Mouse (Mus musculus) CH12.LX (cell line): ENCODE data around the gene Pold1. TPM values are rescaled to one million over a fixed set of nuclear protein-coding genes. Genes with fewer than 3 reads are reported as not detected.

ENCODE experiments used
- DNase-seq: peaks from one replicate; pipeline ENCODE4 v3.0.0-alpha.2; 2013; ENCODE audit errors: extremely low read depth
- H3K27ac ChIP-seq: 2 replicates; pipeline ENCODE4 v1.5.1; 2012; ENCODE audit warnings: low read depth, mild to moderate bottlenecking, control low read depth, moderate library complexity; ENCODE audit not compliant: insufficient read depth
- H3K27me3 ChIP-seq: replicated peaks from 2 replicates; pipeline ENCODE3; 2012; ENCODE audit warnings: inconsistent platforms
- H3K36me3 ChIP-seq, 2 experiments: replicated peaks in 1 of 2; 2 replicates each; pipeline versions ENCODE3 to v1.6.1; 2012; ENCODE audit warnings: inconsistent platforms in 1 of 2, low read length in 1 of 2, mild to moderate bottlenecking in 1 of 2, mixed read lengths in 1 of 2, moderate library complexity in 1 of 2; ENCODE audit not compliant: control insufficient read depth in 1 of 2, insufficient read depth in 1 of 2
- H3K4me1 ChIP-seq, 2 experiments: 2 replicates each; pipeline ENCODE4 v1.6.1; 2012; ENCODE audit warnings: inconsistent platforms in 1 of 2, moderate library complexity in 1 of 2; ENCODE audit not compliant: insufficient read depth in 2 of 2, control insufficient read depth in 1 of 2
- H3K4me2 ChIP-seq: 2 replicates; pipeline ENCODE4 v1.6.1; 2012; ENCODE audit warnings: low read depth, mild to moderate bottlenecking, control low read depth; ENCODE audit not compliant: poor library complexity, insufficient read depth, severe bottlenecking
- H3K4me3 ChIP-seq, 3 experiments: fragments of 150-350 bp in 1 of 3; sonication (generic) in 1 of 3; replicated peaks in 1 of 3; 2 replicates each; pipeline versions ENCODE3 to v1.5.1; 2011 to 2012; ENCODE audit warnings: low read depth in 2 of 3, low read length in 2 of 3, mild to moderate bottlenecking in 2 of 3, moderate library complexity in 2 of 3, control low read depth in 1 of 3, improper control_type of control experiment in 1 of 3, inconsistent platforms in 1 of 3, mixed read lengths in 1 of 3; ENCODE audit not compliant: poor library complexity in 1 of 3
- H3K79me2 ChIP-seq: replicated peaks from 2 replicates; pipeline ENCODE4 v1.6.1; 2012; ENCODE audit warnings: mild to moderate bottlenecking, moderate library complexity; ENCODE audit not compliant: control insufficient read depth, poor library complexity, insufficient read depth, severe bottlenecking; ENCODE audit errors: extremely low read depth
- H3K9ac ChIP-seq: 2 replicates; pipeline ENCODE4 v1.6.1; 2012; ENCODE audit warnings: low read depth, mild to moderate bottlenecking, control low read depth, moderate library complexity; ENCODE audit not compliant: insufficient read depth
- H3K9me3 ChIP-seq: replicated peaks from 2 replicates; pipeline ENCODE3; 2012; ENCODE audit warnings: low read length, inconsistent platforms, mixed read lengths
- CHD1 ChIP-seq: IDR thresholded peaks from 2 replicates; pipeline ENCODE4 v1.6.1; 2012; ENCODE audit warnings: low read depth, low read length, improper control_type of control experiment, inconsistent platforms
- ELF1 ChIP-seq: IDR thresholded peaks from 2 replicates; pipeline ENCODE4 v1.6.1; 2014; ENCODE audit warnings: low read depth, mild to moderate bottlenecking, inconsistent platforms, low read length, improper control_type of control experiment
- EP300 ChIP-seq: IDR thresholded peaks from 2 replicates; pipeline ENCODE4 v1.6.1; 2011; ENCODE audit warnings: low read length, improper control_type of control experiment
- HCFC1 ChIP-seq: IDR thresholded peaks from 2 replicates; pipeline ENCODE4 v1.6.1; 2012; ENCODE audit warnings: low read depth, mild to moderate bottlenecking, inconsistent platforms, low read length, improper control_type of control experiment
- IRF4 ChIP-seq: IDR thresholded peaks from 2 replicates; pipeline ENCODE4 v1.6.1; 2014; ENCODE audit warnings: low read depth, mild to moderate bottlenecking, inconsistent platforms, low read length, improper control_type of control experiment
- JUND ChIP-seq: conservative IDR thresholded peaks from 2 replicates; pipeline ENCODE4 v1.6.1; 2011; ENCODE audit warnings: low read depth, low read length, improper control_type of control experiment
- KAT2A ChIP-seq: IDR thresholded peaks from 2 replicates; pipeline ENCODE4 v1.6.1; 2012; ENCODE audit warnings: low read length, improper control_type of control experiment, inconsistent platforms; ENCODE audit not compliant: insufficient replicate concordance
- MAFK ChIP-seq: IDR thresholded peaks from 2 replicates; pipeline ENCODE4 v1.6.1; 2011; ENCODE audit warnings: low read length, improper control_type of control experiment; ENCODE audit not compliant: insufficient replicate concordance
- MAX ChIP-seq: IDR thresholded peaks from 2 replicates; pipeline ENCODE4 v1.6.1; 2011; ENCODE audit warnings: low read length, improper control_type of control experiment
- MAZ ChIP-seq: IDR thresholded peaks from 2 replicates; pipeline ENCODE4 v1.6.1; 2012; ENCODE audit warnings: low read depth, mild to moderate bottlenecking, inconsistent platforms, low read length, improper control_type of control experiment, moderate library complexity
- NELFE ChIP-seq: IDR thresholded peaks from 2 replicates; pipeline ENCODE4 v1.6.1; 2011; ENCODE audit warnings: low read depth, low read length, improper control_type of control experiment
- PAX5 ChIP-seq: IDR thresholded peaks from 2 replicates; pipeline ENCODE4 v1.6.1; 2012; ENCODE audit warnings: low read length, inconsistent platforms, mixed read lengths
- POLR2A ChIP-seq: IDR thresholded peaks from 2 replicates; pipeline ENCODE4 v1.6.1; 2011; ENCODE audit warnings: low read depth, mild to moderate bottlenecking, improper control_type of control experiment, low read length
- RAD21 ChIP-seq: IDR thresholded peaks from 2 replicates; pipeline ENCODE4 v1.6.1; 2011; ENCODE audit warnings: low read depth, mild to moderate bottlenecking, low read length, improper control_type of control experiment, moderate library complexity
- SMC3 ChIP-seq: IDR thresholded peaks from 2 replicates; pipeline ENCODE4 v1.6.1; 2011; ENCODE audit warnings: low read depth, low read length, improper control_type of control experiment
- TBP ChIP-seq: conservative IDR thresholded peaks from 2 replicates; pipeline ENCODE4 v1.6.1; 2011; ENCODE audit warnings: low read depth, low read length, improper control_type of control experiment
- TCF12 ChIP-seq: IDR thresholded peaks from 2 replicates; pipeline ENCODE4 v1.6.1; 2014; ENCODE audit warnings: low read depth, mild to moderate bottlenecking, inconsistent platforms, low read length, improper control_type of control experiment
- UBTF ChIP-seq: IDR thresholded peaks from 2 replicates; pipeline ENCODE4 v1.6.1; 2012; ENCODE audit warnings: low read depth, mild to moderate bottlenecking, inconsistent platforms, low read length, improper control_type of control experiment, moderate library complexity
- USF1 ChIP-seq: IDR thresholded peaks from 2 replicates; pipeline ENCODE4 v1.6.1; 2014; ENCODE audit warnings: low read depth, mild to moderate bottlenecking, inconsistent platforms, low read length, improper control_type of control experiment
- dilution Hi-C: fragments of 300-500 bp; cut with MboI; formaldehyde crosslinking; loops from 2 replicates; pipeline ENCODE4 v1.14.3; 2020; ENCODE audit warnings: low sequenced_read_pairs; ENCODE audit not compliant: extremely low pct_unique_long_range_greater_than_20kb, extremely low pct_ligation_motif_present
- in situ Hi-C: fragments of 300-500 bp; cut with MboI; formaldehyde crosslinking; loops from 3 replicates; pipeline ENCODE4 v1.14.3; 2019; ENCODE audit warnings: low sequenced_read_pairs, low pct_ligation_motif_present, low pct_unique_long_range_greater_than_20kb, mixed read lengths
- polyA plus RNA-seq: library from polyadenylated mRNA; unstranded; fragments of >175 nt; gene quantifications from 2 replicates; pipeline ENCODE4 v1.2.1, GENCODE M21; 2012; ENCODE audit warnings: low read depth; ENCODE audit not compliant: insufficient read length
- total RNA-seq, 2 experiments: library from RNA; depleted of rRNA; stranded (reverse); fragments of 300-350 nt in 1 of 2; fragments of >200 nt in 1 of 2; gene quantifications; 2 replicates each; pipeline ENCODE4 v1.2.3; 2012 to 2014

The Pold1 gene
- total and polyA plus RNA-seq, 3 experiments: 49.3 to 131 (median 67.6) TPM

DNA sequence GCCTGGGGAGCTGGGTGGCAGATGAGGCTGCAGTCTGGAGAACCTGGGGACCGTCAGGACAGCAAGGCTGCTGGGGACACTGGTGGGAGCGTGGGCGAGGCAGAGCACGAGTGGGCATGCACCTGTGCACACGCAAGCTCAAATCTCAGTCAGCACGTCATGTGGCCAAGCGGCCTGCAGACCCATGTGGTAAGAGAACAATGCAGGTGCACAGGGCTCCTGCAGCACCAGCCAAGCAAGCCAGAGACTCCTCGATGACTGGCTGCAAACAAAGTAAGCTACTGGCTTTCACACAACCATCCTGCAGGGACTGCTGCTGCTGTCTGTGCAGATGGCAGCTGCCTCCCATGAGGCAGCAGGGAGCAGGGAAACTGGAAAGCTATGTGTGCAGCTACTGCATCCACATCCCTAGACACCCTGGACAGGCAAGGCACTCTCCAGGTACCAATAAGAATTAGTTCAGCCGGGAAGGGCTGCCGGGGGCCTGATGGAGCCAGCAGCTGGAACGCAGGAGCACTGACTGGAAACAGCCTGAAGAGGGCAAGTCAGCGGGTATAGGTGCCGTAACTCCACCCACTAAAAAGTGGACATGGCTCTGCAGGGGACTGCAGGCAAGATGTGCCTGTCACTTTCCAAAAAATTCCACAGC is 61.6 kb downstream of the Pold1 start:
- Histone ChIP-seq H3K4me1 (no peaks in the 10 kb centered on the region), H3K27ac (no peak overlapping the region), H3K9ac (no peak overlapping the region), H3K9me3 (no peaks in the 10 kb centered on the region), H3K36me3 (peaks cover 22 to 60% of the 10 kb centered on the region in 2 experiments), H3K27me3 (peaks cover 8% of the 10 kb centered on the region), H3K4me2 (no peak overlapping the region), H3K79me2 (no peaks in the 10 kb centered on the region), H3K4me3 (no peak overlapping the region)
- TF ChIP-seq PAX5 (no peak), MAX (no peak), RAD21 (no peak), POLR2A (no peak), TCF12 (no peak), ELF1 (no peak), JUND (no peak), NELFE (no peak), USF1 (no peak), MAZ (no peak), CHD1 (no peak), SMC3 (no peak), EP300 (no peak), MAFK (no peak), HCFC1 (no peak)
- no peak for DNase-seq
- in situ Hi-C loops: loop anchor here (10.0 kb wide), 1 partner anchor 102 kb away; the partner anchor contains the start of genes 1700008O03Rik and Syt3
- dilution Hi-C loops: no loop called here

DNA sequence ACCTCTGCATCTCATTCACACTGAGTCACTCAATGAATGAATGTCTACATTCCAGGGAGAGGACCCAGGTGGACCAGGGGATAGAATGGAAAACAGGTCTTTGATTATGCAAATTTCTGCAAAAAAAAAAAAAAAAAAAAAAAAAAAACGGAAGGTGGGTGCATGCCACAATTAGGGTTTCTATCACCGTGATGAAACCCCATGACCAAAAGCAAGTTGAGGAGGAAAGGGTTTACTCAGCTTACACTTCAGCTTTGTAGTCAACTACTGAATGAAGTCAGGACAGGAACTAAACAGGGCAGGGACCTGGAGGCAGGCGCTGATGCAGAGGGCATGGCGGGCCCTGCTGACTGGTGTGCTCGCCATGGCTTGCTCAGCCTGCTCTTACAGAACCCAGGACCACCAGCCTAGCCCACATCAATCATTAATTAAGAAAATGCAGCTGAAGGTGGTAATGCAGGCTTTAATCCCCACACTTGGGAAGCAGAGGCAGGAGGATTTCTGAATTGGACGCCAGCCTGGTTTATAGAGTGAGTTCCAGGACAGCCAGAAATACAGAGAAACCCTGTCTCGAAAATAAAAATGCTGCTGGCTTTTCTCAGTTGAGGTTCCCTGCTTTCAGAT is 63.0 kb downstream of the Pold1 start:
- H3K79me2 ChIP-seq: no peaks in the 10 kb centered on the region
- H3K9ac ChIP-seq: no peak overlapping the region
- no peak overlapping the region for H3K27ac ChIP-seq
- H3K4me2 ChIP-seq: no peak overlapping the region
- peaks cover 17% of the 10 kb centered on the region for H3K27me3 ChIP-seq
- in situ Hi-C loops (loop anchor here (10.0 kb wide), 1 partner anchor 101 kb away; the partner anchor contains the start of genes 1700008O03Rik and Syt3), dilution Hi-C loops (no loop called here)
- no peaks in the 10 kb centered on the region for H3K9me3 ChIP-seq
- H3K4me1 ChIP-seq: no peaks in the 10 kb centered on the region
- no peak for DNase-seq
- H3K4me3 ChIP-seq: no peak overlapping the region
- TF ChIP-seq UBTF (no peak), IRF4 (no peak), PAX5 (no peak), TBP (no peak), USF1 (no peak), KAT2A (no peak), HCFC1 (no peak)
- H3K36me3 ChIP-seq: peaks cover 9 to 46% of the 10 kb centered on the region in 2 experiments
